Mouse (Mus musculus) megakaryocyte, adult 5-6 weeks (primary cell): ENCODE data around the gene Gm20696. TPM values are rescaled to one million over a fixed set of nuclear protein-coding genes. Genes with fewer than 3 reads are reported as not detected.

Experiments used
- ATAC-seq: 2 replicates; pipeline ENCODE4 v1.8.0; 2016; ENCODE audit warnings: mild to moderate bottlenecking, inconsistent platforms; ENCODE audit not compliant: poor library complexity, severe bottlenecking
- total RNA-seq, 2 experiments: library from RNA; stranded (forward) in 1 of 2; stranded (reverse) in 1 of 2; fragments of 153-499, 151-499 nt in 1 of 2; fragments of 221-1000, 200-1000 nt in 1 of 2; gene quantifications; 2 replicates each; pipeline versions ENCODE4 v1.2.3 to v1.2.4; 2015 to 2017

The Gm20696 gene
- total RNA-seq, 2 experiments from 2014 or later, result 4.4 to 9.6 TPM

GRCm38 (mm10) chr6:99374448-99375271 lies 291.9 kb downstream of the Gm20696 start:
- ATAC-seq, result peak; percentile 16; the same call in 1 of the 2 replicates

- 0 out of 2 replicates have a peak, but pooled peaks have one; percentile 5 for ATAC-seq
Measured at GRCm38 (mm10) chr6:99372427-99372826, 294.2 kb downstream of the Gm20696 start.

- ATAC-seq, result no peak
Measured at GRCm38 (mm10) chr6:99372016-99372415, 294.6 kb downstream of the Gm20696 start.

GRCm38 (mm10) chr6:99369931-99370330 lies 296.7 kb downstream of the Gm20696 start:
- no peak for ATAC-seq

- no peak for ATAC-seq
Measured at GRCm38 (mm10) chr6:99369156-99369555, 297.4 kb downstream of the Gm20696 start.

- ATAC-seq, result no peak
Measured at GRCm38 (mm10) chr6:99368118-99368753, 298.4 kb downstream of the Gm20696 start.

- ATAC-seq, result no peak
Measured at GRCm38 (mm10) chr6:99364545-99364944, 302.1 kb downstream of the Gm20696 start.

GRCm38 (mm10) chr6:99360581-99360980 lies 306.0 kb downstream of the Gm20696 start:
- no peak for ATAC-seq

- no peak for ATAC-seq
Measured at GRCm38 (mm10) chr6:99359765-99360499, 306.7 kb downstream of the Gm20696 start.

GRCm38 (mm10) chr6:99359036-99359698 lies 307.4 kb downstream of the Gm20696 start:
- peak; percentile 51 for ATAC-seq

GRCm38 (mm10) chr6:99357931-99358330 lies 308.7 kb downstream of the Gm20696 start:
- peak; percentile 50; the same call in 1 of the 2 replicates for ATAC-seq

GRCm38 (mm10) chr6:99354338-99354737 lies 312.3 kb downstream of the Gm20696 start:
- no peak for ATAC-seq

GRCm38 (mm10) chr6:99353441-99353840 lies 313.2 kb downstream of the Gm20696 start:
- no peak for ATAC-seq

- no peak for ATAC-seq
Measured at GRCm38 (mm10) chr6:99350566-99350965, 316.0 kb downstream of the Gm20696 start.

- ATAC-seq, result no peak
Measured at GRCm38 (mm10) chr6:99350156-99350555, 316.4 kb downstream of the Gm20696 start.

GRCm38 (mm10) chr6:99347836-99348235 lies 318.8 kb downstream of the Gm20696 start:
- ATAC-seq, result no peak

- ATAC-seq, result no peak
Measured at GRCm38 (mm10) chr6:99344966-99345365, 321.6 kb downstream of the Gm20696 start.

GRCm38 (mm10) chr6:99344357-99344756 lies 322.2 kb downstream of the Gm20696 start:
- ATAC-seq, result peak; percentile 73

- ATAC-seq, result no peak
Measured at GRCm38 (mm10) chr6:99343815-99344214, 322.8 kb downstream of the Gm20696 start.

GRCm38 (mm10) chr6:99342416-99342815 lies 324.2 kb downstream of the Gm20696 start:
- ATAC-seq, result peak; percentile 83

- ATAC-seq, result no peak
Measured at GRCm38 (mm10) chr6:99340902-99341301, 325.7 kb downstream of the Gm20696 start.
